Mouse (Mus musculus) frontal cortex, postnatal 36 days (tissue): ENCODE results near the gene Rara.

Source experiments
- DNase-seq, 2 experiments: peaks; one replicate each; pipeline ENCODE4 v3.0.0; 2022; ENCODE audit warnings: low spot score in 2 of 2

Gene Rara

GRCm38 (mm10) chr11:98952111-98952510 lies 24.5 kb downstream of the Rara start:
- no peak for DNase-seq

GRCm38 (mm10) chr11:98952736-98953135 lies 25.1 kb downstream of the Rara start:
- DNase-seq, result no peak

- DNase-seq, result no peak
Measured at GRCm38 (mm10) chr11:98953361-98953760, 25.7 kb downstream of the Rara start.

GRCm38 (mm10) chr11:98953835-98954320 lies 26.3 kb downstream of the Rara start:
- no peak for DNase-seq

GRCm38 (mm10) chr11:98954373-98954772 lies 26.8 kb downstream of the Rara start:
- peak in 1 of 2 experiments; percentile 62 for DNase-seq

- no peak for DNase-seq
Measured at GRCm38 (mm10) chr11:98954801-98955706, 27.4 kb downstream of the Rara start.

- DNase-seq, result no peak
Measured at GRCm38 (mm10) chr11:98955707-98956235, 28.2 kb downstream of the Rara start.

GRCm38 (mm10) chr11:98956340-98956739 lies 28.7 kb downstream of the Rara start:
- DNase-seq, result no peak

GRCm38 (mm10) chr11:98959437-98960312 lies 32.1 kb downstream of the Rara start:
- DNase-seq, result peak; percentile 69 to 76

- DNase-seq, result no peak
Measured at GRCm38 (mm10) chr11:98960313-98960906, 32.8 kb downstream of the Rara start.

- DNase-seq, result no peak
Measured at GRCm38 (mm10) chr11:98961051-98961592, 33.5 kb downstream of the Rara start.

GRCm38 (mm10) chr11:98961766-98962165 lies 34.1 kb downstream of the Rara start:
- no peak for DNase-seq

GRCm38 (mm10) chr11:98962421-98963095 lies 34.9 kb downstream of the Rara start:
- DNase-seq, result no peak

GRCm38 (mm10) chr11:98963191-98964021 lies 35.8 kb downstream of the Rara start:
- no peak for DNase-seq

GRCm38 (mm10) chr11:98964201-98964615 lies 36.6 kb downstream of the Rara start:
- no peak for DNase-seq

- DNase-seq, result no peak
Measured at GRCm38 (mm10) chr11:98964616-98965415, 37.2 kb downstream of the Rara start.

GRCm38 (mm10) chr11:98965416-98966077 lies 37.9 kb downstream of the Rara start:
- DNase-seq, result no peak

GRCm38 (mm10) chr11:98966499-98967141 lies 39.0 kb downstream of the Rara start:
- peak; percentile 70 to 75 for DNase-seq
